Mouse (Mus musculus) thymus, postnatal 14 days (tissue): ENCODE measurements around the gene Filip1.

Experiments used
- DNase-seq: peaks from one replicate; pipeline ENCODE4 v3.0.0; 2021

Gene Filip1

DNA sequence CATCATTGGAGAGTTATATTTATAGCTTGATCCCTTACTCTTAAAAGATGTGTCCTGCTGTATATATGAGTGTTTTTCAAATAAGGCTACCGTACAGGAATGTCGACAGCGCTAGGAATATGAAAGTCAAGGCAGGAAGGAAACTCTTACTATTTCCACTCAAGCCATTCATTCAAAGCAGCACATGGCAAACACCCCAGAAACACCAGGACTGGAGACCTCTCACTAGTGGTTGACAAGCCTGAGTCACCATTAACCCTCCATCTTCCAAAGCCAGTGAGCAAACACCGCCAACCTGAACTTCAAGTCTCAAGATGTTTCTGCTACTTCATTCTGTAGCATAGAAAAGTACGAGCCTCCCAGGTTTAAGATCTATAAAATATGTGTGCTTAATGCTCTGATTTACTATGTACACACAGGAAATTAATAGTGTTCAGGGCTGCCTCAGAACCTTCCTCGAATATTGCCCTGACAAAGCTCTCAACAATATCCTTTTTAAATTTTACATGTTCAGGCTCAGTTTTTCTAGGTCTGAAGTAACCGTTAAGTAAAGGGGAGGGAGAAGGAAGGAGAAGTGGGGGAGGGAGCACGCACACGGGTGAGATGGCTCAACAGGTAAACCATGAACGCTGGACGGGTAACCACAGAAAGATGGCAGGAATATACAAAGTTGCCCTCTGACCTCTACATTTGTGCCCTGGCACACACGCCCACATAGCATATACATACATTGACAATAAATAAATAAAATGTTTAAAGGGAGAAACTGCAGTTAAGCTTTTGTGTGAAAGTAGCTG is 34.2 kb downstream of the Filip1 start:
- no peak for DNase-seq

DNA sequence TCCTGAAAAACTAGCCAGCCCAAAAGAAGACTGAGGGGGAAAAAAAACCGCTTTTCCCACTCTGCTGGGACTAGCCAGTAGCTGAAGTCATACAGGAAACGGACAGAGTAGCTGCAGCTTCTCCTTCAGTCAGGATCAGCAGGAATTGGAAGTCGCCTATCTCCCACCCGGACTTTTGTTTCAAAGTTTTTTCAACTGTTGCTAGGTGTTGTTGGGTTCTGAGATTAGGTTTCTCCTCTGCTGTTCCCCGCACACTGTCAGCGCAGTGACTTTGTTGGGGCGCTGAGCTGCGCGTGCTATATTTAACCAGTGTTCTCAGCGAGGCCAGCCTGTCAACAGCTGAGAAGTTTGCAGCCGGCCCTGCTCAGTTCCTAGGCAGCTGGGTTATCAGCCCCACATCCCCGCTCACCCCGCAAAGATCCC is 35.1 kb downstream of the Filip1 start:
- DNase-seq: peak; percentile 41

DNA sequence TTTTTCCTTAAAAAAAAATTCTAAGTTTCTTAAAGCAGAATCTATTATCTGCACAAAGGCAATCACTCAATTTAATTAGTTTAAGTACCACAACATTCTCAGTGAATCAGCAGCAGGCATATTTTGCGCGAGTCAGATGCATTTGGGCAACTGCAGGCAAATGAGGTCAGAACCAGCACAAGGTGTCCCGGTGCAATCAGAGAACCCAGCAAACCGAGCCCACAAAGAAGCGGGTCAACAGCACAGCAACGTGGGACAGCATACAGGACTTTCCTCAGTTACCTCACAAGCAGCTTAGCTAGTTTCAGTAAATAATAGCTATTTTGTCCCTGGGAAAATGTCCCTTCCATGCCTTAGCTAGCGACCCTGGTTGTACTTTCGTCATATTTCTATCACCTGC is 35.9 kb downstream of the Filip1 start:
- DNase-seq: no peak

- no peak for DNase-seq
Measured at GRCm38 (mm10) chr9:79975121-79975520, 37.5 kb downstream of the Filip1 start.

- no peak for DNase-seq
Measured at GRCm38 (mm10) chr9:79973582-79973981, 39.1 kb downstream of the Filip1 start.

GRCm38 (mm10) chr9:79972705-79973104 is 39.9 kb downstream of the Filip1 start:
- DNase-seq: no peak

- no peak for DNase-seq
Measured at GRCm38 (mm10) chr9:79971619-79972018, 41.0 kb downstream of the Filip1 start.

DNA sequence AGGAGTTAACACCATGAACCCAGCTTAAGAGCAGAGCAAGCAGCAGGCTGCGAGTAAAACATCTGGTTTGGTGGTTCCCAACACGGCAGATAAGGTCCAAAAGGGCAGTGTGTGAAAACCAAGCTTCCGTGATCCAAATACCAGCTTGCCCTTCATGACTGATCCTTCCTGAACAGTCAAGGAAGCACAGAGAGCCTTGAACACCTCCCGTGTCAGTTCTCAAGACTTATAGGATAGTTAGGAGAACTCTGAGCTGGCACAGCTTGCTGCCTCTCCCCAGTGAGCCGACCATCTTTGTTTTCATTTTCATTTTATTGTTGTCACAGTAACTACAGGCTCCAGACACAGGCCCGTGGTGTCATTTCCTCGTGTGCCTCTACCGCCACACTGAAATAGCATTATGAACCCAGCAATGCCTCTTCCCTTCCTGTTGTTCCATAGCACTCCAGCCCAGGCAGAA is 42.0 kb downstream of the Filip1 start:
- no peak for DNase-seq

DNA sequence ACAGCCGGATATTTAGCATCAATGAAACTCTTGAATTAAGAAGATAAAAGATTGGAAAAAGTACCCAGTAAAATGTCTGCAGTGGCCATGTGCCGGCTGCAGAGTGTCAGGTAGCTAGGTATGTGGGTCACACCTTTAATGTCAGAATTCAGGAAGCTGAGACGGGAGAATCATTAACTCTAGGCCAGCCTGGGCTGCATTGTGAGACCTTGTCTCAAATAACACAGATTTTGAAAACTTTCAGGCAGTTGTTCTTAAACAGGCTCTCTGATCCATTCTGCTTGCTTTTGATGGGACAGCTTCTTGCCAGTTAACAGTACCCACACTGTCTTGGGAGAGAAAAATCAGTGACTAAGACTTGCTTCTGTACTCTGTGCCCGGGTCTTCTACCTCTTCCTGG is 43.1 kb downstream of the Filip1 start:
- DNase-seq: no peak

DNA sequence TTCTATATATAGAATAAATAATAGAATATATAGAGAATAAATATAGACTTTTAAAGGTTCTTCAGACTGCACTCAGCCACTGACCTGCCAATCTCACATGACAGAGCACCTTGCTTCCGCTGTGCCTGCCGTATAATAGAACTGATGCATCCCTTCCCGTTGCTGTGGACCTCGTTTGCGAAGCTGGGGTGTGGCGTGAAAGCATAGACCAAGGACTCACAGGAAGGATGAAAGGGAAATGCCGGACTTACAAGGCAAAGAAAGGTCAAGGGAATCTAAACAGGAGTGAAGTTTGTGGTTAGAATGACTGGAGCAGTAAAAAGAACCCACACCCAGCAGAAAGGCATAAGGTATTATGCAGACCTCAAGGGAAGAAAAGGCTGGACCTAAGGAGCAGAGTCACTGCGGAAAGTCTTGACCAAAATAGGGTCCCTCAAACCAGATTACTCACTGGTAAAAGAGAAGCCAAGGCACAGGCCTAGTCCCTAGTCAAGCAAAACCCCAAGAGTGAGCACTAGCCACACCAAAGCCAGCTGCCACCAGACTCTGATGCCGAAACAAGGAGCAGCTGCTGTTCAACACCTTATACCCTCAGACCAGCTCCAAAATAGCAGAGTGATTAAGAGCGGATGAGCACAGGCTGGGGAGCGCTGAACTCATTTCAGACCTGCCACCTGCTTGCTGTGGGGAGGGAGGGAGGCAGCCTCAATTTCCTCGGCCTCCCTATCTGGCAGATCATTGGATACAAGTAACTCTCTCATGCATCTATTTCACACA is 45.8 kb downstream of the Filip1 start:
- DNase-seq: no peak

- DNase-seq: no peak
Measured at GRCm38 (mm10) chr9:79965600-79966392, 46.9 kb downstream of the Filip1 start.

DNA sequence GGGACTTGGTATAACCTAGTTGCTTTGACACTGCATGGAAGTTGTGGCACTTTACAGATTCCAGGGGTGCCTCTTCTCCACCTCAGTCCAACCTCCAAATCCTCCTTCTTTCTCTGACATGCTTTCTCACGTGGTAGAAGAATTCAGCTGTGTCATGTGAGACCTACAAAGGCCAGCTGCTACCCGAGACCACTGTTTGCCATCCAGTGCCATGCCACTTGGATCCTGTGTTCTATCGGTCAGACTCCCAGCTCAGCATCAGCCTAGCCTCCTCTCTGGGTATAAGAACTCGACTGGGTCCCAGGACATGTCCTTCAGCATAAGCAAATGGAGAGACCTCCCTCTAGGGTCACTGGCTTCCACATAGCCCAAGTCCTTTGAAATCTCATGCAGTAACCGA is 47.6 kb downstream of the Filip1 start:
- no peak for DNase-seq

DNA sequence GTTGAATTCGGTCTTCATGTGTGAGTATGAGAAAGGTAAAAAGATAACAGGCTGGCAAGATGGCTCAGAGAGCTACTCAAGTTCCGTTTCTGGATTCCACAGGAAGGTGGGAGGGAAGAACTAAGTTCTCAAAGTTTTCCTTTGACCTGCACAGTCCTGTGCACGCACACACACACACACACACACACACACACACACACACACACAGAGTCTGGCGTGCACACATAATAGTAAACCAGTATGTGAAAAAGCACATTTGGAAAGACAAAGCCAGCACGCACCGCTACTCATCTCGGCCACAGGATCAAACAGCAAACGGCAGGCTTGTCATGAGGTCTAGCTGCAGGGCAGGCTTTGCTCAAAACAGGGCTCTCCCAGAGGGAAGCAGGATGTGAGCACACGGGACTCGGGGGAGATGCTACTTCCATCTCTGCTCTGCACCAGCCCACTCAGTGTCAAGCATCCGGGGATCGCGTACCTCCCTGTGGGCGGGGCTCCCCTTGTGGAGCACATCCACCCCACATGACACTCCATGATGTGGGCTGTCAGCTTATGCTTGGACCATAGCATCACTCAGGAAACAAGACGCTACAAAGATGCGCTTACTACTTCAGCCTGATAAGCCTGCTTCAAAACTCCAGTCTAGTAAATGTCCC is 50.9 kb downstream of the Filip1 start:
- no peak for DNase-seq

DNA sequence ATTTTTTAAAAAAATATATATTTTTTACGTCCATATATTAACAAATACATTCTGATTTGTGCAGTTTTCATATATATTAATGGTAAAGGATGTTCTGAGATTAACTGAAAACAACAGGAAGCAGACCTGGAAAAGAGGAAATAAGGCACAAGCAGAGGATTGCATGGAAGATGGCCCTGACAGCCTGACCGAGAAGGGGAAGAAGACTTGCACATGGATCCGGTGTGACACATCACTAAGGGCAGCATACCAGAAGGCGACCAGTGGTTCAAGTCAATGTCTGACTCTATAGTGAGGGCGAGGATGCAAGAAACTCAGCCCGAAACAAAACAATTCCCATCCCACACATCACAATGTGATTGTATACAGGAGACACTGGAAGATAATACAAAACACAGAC is 52.2 kb downstream of the Filip1 start:
- DNase-seq: no peak

- no peak for DNase-seq
Measured at GRCm38 (mm10) chr9:79958395-79958794, 54.3 kb downstream of the Filip1 start.

DNA sequence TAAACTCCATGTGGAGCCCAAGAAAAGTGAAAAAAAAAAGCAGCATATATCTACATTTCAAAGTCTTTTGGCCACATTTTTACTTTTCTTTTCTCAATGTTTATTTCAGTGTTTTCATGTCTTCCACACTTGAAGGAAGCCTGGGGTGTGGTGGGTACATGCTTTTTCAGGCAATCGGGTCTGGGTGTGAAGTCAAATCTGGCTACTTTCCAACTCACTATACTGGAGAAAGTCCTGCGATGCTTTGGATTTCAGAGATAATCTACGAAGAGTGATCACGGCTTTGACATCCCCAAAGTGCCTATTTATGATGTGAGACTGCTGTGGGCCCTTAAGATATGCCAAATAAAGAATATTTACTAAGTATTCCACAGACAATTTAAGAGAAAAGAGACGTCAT is 57.7 kb downstream of the Filip1 start:
- DNase-seq: no peak

DNA sequence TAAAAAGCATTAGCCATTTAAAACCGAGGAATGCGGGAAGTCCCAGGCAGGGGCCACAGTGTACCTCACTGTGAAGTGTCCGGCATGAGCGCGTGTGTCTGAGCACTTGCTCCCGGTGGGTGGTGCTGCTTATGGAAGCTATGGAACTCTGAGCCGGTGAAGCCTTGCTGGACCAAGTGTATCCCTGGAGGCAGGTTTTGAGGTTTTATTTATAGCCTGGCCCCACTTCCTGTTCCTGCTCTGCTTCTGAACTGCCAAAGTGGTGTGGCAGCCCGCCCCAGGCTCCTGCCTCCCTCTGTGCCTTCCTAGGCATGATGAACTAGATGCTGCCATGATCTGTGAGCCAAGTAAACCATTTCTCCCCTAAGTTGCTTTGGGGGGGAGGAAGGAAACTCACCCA is 60.7 kb downstream of the Filip1 start:
- no peak for DNase-seq

GRCm38 (mm10) chr9:79951339-79951738 is 61.3 kb downstream of the Filip1 start:
- no peak for DNase-seq

DNA sequence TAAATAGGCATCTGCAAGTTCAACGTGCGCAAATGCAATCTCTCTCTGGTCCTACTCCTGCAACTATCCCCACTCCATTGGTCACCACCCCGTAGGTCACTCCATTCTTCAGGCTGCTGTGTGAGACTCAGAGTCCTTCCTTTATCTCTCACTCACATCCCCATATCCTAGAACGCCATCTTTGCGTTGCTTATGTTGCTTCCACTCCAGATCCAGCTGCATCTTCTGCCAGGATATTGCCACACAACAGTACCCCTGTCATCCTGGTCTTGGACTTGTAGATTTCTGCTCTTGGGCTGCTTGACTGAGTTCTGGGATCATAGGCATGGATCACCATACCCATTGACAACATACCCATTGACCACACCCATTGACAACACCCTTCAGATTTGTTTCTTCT is 62.0 kb downstream of the Filip1 start:
- no peak for DNase-seq

DNA sequence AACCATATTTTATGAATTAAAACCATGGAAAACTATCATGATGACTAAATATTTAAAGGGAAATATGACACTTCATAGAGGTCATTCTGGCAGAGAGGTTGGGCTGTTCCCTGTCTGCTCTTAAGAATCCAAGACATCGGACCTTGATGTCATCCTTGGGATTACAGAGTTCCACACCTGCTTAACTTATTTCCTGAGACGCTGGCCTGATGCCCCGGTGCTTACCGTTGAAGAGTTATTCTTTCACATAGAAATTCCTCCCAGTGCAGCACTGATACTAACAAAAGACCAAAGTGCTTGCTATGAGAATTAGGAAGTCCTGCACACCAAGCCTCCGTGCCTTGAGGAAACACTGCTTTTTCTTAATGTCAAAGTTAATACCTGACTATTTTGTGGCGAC is 62.6 kb downstream of the Filip1 start:
- no peak for DNase-seq

GRCm38 (mm10) chr9:79948376-79948775 is 64.3 kb downstream of the Filip1 start:
- no peak for DNase-seq

GRCm38 (mm10) chr9:79947973-79948372 is 64.7 kb downstream of the Filip1 start:
- DNase-seq: no peak

GRCm38 (mm10) chr9:79947414-79947813 is 65.2 kb downstream of the Filip1 start:
- DNase-seq: no peak
